Mouse (Mus musculus): Measurements from ENCODE around the gene Bmpr1b. TPM values are rescaled to one million over a fixed set of nuclear protein-coding genes. Genes with fewer than 3 reads are reported as not detected.

Bmpr1b gene
- polyA plus RNA-seq, 1 experiment from 2014 or later, result 4.0 TPM

DNA sequence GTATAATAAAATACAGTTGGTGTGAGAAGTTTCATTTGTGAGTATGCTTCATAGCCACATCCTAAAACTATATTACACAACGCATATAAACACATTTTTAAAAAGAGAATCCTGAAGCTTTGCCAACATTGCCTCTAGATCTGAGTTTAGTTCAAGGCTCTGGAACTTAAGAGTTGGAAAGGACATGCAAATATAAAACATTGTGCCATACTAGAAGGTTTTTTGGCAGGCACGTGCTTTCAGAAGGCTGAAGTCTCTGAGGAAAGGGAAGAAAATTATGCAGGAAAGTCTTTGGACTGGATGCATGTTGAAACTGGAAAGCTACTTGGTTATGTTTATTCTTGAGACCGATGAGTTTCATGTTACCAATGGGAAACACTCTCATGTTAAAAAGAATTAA lies 221.1 kb downstream of the Bmpr1b start:
- 52% methylated on average over 3 of the region's 3 CpGs for WGBS
- no peak overlapping the region for H3K27ac ChIP-seq (ENCODE audit: low read length)
- no peaks in the 10 kb centered on the region for H3K9me3 ChIP-seq (ENCODE audit: control insufficient read depth, low read length)
- no peak overlapping the region for H3K9ac ChIP-seq (ENCODE audit: low read length)
- H3K4me2 ChIP-seq (ENCODE audit: low read depth, low read length), result no peak overlapping the region
- H3K27me3 ChIP-seq (ENCODE audit: control insufficient read depth, insufficient read depth, low read depth, low read length), result no peaks in the 10 kb centered on the region
- ATAC-seq (ENCODE audit: low read depth), result no peak
- no peaks in the 10 kb centered on the region for H3K36me3 ChIP-seq (ENCODE audit: control insufficient read depth, insufficient read depth, low read length)
- 0 out of 2 replicates have a peak, but pooled peaks cover 2% of the 10 kb centered on the region for H3K4me1 ChIP-seq (replicated peaks; ENCODE audit: control insufficient read depth, insufficient read depth, low read length)
- H3K4me3 ChIP-seq (ENCODE audit: low read length), result no peak overlapping the region

DNA sequence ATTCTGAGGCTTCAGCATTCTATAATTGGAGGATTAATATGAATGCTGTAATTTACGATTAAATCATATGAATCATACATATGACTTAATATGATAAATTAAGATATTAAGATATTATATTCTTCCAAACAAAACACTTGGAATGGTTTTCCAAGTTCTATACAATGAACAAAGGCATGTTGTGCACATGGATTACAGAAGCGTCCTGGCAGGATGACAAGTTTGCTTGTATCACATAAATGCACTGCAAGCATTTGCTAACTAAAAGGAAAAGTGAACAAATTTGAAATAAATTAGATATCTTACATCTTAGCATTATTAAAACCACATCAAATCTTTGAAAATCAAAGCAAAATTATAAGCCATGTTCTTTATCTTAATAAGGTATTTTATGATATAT lies 222.4 kb downstream of the Bmpr1b start:
- H3K36me3 ChIP-seq (ENCODE audit: control insufficient read depth, insufficient read depth, low read length), result no peaks in the 10 kb centered on the region
- 72% methylated on average over 2 of the region's 2 CpGs for whole genome bisulfite sequencing
- 0 out of 2 replicates have a peak, but pooled peaks cover 2% of the 10 kb centered on the region for H3K4me1 ChIP-seq (replicated peaks; ENCODE audit: control insufficient read depth, insufficient read depth, low read length)
- H3K9me3 ChIP-seq (ENCODE audit: control insufficient read depth, low read length), result no peaks in the 10 kb centered on the region
- H3K9ac ChIP-seq (ENCODE audit: low read length), result no peak overlapping the region
- H3K27me3 ChIP-seq (ENCODE audit: control insufficient read depth, insufficient read depth, low read depth, low read length), result no peaks in the 10 kb centered on the region
- H3K4me3 ChIP-seq (ENCODE audit: low read length), result no peak overlapping the region
- no peak for ATAC-seq (ENCODE audit: low read depth)
- H3K4me2 ChIP-seq (ENCODE audit: low read depth, low read length), result no peak overlapping the region
- no peak overlapping the region for H3K27ac ChIP-seq (ENCODE audit: low read length)

DNA sequence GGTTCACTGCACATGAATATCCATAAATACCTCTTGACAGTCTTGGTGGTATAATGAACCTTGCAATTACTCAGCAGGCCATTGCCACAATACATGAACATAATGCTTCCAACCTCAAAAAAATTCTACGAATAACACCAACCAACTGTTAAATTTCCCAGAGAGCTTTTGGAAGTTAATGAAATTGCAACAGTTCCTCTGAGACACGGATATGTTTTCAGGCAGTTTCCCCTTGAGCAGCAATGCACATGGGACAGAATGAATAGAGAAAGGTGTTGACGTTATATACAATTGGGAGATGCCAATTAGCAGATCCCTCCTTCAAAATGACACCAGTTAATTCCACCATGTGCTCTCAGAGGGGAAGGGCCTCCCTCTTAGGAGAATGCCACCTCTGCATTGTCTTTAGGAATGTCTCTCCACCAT lies 225.9 kb downstream of the Bmpr1b start:
- no peak for ATAC-seq (ENCODE audit: low read depth)
- Histone ChIP-seq H3K9me3 (ENCODE audit: control insufficient read depth, low read length) (no peaks in the 10 kb centered on the region), H3K4me3 (ENCODE audit: low read length) (no peak overlapping the region), H3K4me2 (ENCODE audit: low read depth, low read length) (no peak overlapping the region), H3K36me3 (ENCODE audit: control insufficient read depth, insufficient read depth, low read length) (no peaks in the 10 kb centered on the region), H3K9ac (ENCODE audit: low read length) (no peak overlapping the region), H3K27ac (ENCODE audit: low read length) (no peak overlapping the region), H3K4me1 (replicated peaks; ENCODE audit: control insufficient read depth, insufficient read depth, low read length) (no peaks in the 10 kb centered on the region), H3K27me3 (ENCODE audit: control insufficient read depth, insufficient read depth, low read depth, low read length) (no peaks in the 10 kb centered on the region)
- WGBS, result 82% methylated on average over 3 of the region's 3 CpGs

DNA sequence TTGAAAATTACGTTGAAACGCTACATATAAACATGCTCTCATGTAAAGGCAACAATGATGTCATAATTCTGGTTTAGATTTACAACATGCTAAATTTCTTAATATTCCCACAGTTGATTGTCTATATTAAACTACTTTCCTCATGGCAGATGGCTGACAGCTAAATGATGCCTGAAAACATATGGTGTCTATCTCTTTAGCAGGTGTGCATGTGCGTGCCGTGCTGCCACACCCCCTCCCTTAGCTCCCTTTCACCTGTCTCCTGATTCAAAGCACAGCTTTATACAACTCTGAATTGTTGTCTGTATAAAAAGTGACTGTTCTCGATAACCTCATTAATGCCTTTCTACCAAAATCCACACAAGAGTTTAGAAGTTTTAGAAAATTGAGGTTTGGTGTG lies 229.0 kb downstream of the Bmpr1b start:
- 92% methylated on average over 5 of the region's 5 CpGs for WGBS
- Histone ChIP-seq H3K27me3 (ENCODE audit: control insufficient read depth, insufficient read depth, low read depth, low read length) (no peaks in the 10 kb centered on the region), H3K36me3 (ENCODE audit: control insufficient read depth, insufficient read depth, low read length) (no peaks in the 10 kb centered on the region), H3K4me2 (ENCODE audit: low read depth, low read length) (no peak overlapping the region), H3K4me1 (replicated peaks; ENCODE audit: control insufficient read depth, insufficient read depth, low read length) (no peaks in the 10 kb centered on the region), H3K4me3 (ENCODE audit: low read length) (no peak overlapping the region), H3K27ac (ENCODE audit: low read length) (no peak overlapping the region), H3K9ac (ENCODE audit: low read length) (no peak overlapping the region), H3K9me3 (ENCODE audit: control insufficient read depth, low read length) (no peaks in the 10 kb centered on the region)
- ATAC-seq (ENCODE audit: low read depth), result no peak

DNA sequence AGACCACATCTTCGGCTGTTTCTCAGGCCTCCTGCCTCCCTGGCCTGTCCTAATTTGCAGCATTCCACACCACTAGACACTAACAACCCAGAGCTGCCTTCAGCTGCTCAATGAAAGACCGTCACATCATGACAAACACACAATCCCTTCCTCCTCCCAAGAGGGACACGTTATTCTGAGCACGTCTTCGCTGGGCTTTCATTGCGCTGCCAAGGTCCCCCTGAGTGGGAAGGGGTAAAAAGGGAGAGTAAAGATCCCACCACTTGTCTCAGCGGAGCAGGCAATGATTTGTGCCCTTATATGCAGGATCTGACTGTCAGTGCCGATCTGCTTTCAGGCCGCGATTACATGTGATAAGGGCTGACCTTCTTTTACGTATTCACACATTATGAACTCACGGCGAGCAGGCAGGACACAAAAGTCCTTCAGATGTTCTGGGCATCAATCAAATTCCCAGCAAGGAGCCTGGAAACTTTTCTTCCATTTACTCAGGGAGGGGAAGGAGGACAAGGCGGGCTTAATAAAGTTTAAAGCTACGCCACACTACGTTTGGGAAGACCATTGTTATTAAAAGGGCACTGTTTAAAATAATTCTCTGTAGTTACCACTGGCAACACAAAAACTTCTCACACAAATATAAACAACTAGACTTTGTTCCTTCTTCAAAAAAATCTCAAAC lies 232.5 kb downstream of the Bmpr1b start:
- Histone ChIP-seq H3K27me3 (ENCODE audit: control insufficient read depth, insufficient read depth, low read depth, low read length) (no peaks in the 10 kb centered on the region), H3K9me3 (ENCODE audit: control insufficient read depth, low read length) (no peaks in the 10 kb centered on the region), H3K4me2 (ENCODE audit: low read depth, low read length) (no peak overlapping the region), H3K27ac (ENCODE audit: low read length) (no peak overlapping the region), H3K36me3 (ENCODE audit: control insufficient read depth, insufficient read depth, low read length) (no peaks in the 10 kb centered on the region), H3K4me1 (replicated peaks; ENCODE audit: control insufficient read depth, insufficient read depth, low read length) (peaks cover 6% of the 10 kb centered on the region; the same call in 1 of the 2 replicates), H3K9ac (ENCODE audit: low read length) (no peak overlapping the region), H3K4me3 (ENCODE audit: low read length) (no peak overlapping the region)
- 30% methylated on average over 16 of the region's 16 CpGs for WGBS
- ATAC-seq (ENCODE audit: low read depth), result no peak

DNA sequence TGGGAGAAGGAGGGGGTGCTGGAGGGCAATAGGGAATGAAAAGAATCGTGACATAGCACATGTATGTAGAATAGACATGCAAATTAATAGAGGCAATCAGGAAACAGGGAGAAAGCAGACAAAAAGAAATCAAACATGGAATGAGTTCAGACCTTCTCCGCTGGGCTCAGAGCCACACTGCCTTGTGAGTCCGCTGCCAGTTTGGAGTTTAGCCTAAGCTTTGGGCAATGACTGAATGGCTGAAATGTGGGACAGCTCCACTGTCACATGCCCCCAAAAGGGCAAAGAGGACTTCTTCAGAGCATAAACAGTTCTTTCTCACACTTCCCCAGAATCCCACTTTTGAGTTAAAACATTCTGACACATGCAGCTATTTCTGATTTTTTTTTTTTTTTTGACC lies 236.3 kb downstream of the Bmpr1b start:
- peak; percentile 71 for ATAC-seq (ENCODE audit: low read depth)
- WGBS, result 51% methylated on average over 3 of the region's 3 CpGs
- no peak overlapping the region for H3K4me3 ChIP-seq (ENCODE audit: low read length)

DNA sequence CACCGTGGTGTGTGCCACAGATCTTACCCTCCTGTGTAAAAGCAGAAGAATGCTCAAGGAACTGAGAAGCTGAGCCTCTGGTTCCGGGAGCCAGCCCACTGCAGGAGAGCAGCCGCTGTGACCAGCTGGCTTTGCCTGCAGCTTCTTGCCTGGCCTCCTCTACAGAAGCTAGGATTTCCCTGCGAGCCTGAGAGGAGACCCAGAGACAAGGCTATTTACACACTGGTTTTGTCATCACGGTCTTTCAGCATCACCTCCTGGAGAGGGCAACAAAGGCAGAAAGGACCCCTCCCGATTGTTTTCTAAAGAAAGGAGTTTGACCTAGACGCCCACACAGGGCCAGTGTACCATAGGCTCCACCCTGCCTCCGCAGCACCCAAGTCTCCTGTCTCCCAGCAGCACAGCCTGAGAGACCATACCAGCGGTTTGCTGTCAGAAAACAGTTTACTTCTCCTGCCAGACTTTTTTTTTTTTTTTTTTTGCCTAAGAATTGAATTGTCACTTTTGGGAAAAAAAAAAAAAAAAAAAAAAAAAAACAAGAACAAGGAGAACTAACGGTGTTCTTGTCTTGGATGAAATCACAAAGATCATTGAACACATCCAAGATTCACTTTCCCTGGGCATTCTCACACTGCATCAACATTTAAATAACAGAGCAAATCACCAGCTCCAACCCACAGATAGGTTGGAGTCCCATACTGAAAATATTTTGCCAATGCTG lies 237.7 kb downstream of the Bmpr1b start:
- Histone ChIP-seq H3K36me3 (ENCODE audit: control insufficient read depth, insufficient read depth, low read length) (no peaks in the 10 kb centered on the region), H3K4me2 (ENCODE audit: low read depth, low read length) (peak overlapping the region; percentile 49), H3K9me3 (ENCODE audit: control insufficient read depth, low read length) (no peaks in the 10 kb centered on the region), H3K4me3 (ENCODE audit: low read length) (peak overlapping the region; percentile 23), H3K27ac (ENCODE audit: low read length) (no peak overlapping the region), H3K9ac (ENCODE audit: low read length) (0 out of 2 replicates have a peak overlapping the region, but pooled peaks have one; percentile 9), H3K27me3 (ENCODE audit: control insufficient read depth, insufficient read depth, low read depth, low read length) (no peaks in the 10 kb centered on the region), H3K4me1 (replicated peaks; ENCODE audit: control insufficient read depth, insufficient read depth, low read length) (peaks cover 12% of the 10 kb centered on the region)
- 5% methylated on average over 10 of the region's 10 CpGs for WGBS
- ATAC-seq (ENCODE audit: low read depth), result peak; percentile 84

More for the DNA sequence above, 236.3 kb downstream of the Bmpr1b start:
- Histone ChIP-seq H3K36me3 (ENCODE audit: control insufficient read depth, insufficient read depth, low read length) (no peaks in the 10 kb centered on the region), H3K9ac (ENCODE audit: low read length) (no peak overlapping the region), H3K27me3 (ENCODE audit: control insufficient read depth, insufficient read depth, low read depth, low read length) (no peaks in the 10 kb centered on the region), H3K4me2 (ENCODE audit: low read depth, low read length) (no peak overlapping the region), H3K27ac (ENCODE audit: low read length) (no peak overlapping the region), H3K9me3 (ENCODE audit: control insufficient read depth, low read length) (no peaks in the 10 kb centered on the region), H3K4me1 (replicated peaks; ENCODE audit: control insufficient read depth, insufficient read depth, low read length) (peaks cover 12% of the 10 kb centered on the region)

DNA sequence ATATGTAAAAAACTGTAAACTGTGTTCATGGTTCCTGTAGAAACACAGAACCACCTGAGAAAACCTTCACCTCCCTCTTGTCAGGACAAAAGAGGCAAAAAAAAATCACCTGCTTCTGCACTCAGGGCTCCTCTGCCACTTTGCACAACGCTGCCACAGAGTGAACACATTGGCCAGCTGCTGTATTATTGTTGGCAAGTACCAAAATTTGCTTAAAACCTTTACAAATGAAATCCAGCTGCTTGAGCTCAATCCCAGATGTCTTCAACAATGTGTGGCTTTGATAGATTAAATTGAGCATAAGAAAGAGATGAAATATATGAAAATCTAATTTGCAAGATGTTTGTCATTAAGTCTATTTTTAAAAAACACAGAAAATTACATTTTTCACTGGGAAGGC lies 245.8 kb downstream of the Bmpr1b start:
- Histone ChIP-seq H3K9ac (ENCODE audit: low read length) (no peak overlapping the region), H3K27me3 (ENCODE audit: control insufficient read depth, insufficient read depth, low read depth, low read length) (no peaks in the 10 kb centered on the region), H3K9me3 (ENCODE audit: control insufficient read depth, low read length) (no peaks in the 10 kb centered on the region), H3K36me3 (ENCODE audit: control insufficient read depth, insufficient read depth, low read length) (no peaks in the 10 kb centered on the region), H3K4me2 (ENCODE audit: low read depth, low read length) (no peak overlapping the region), H3K4me1 (replicated peaks; ENCODE audit: control insufficient read depth, insufficient read depth, low read length) (no peaks in the 10 kb centered on the region), H3K27ac (ENCODE audit: low read length) (no peak overlapping the region), H3K4me3 (ENCODE audit: low read length) (no peak overlapping the region)
- no peak for ATAC-seq (ENCODE audit: low read depth)
- 36% methylated on average over 1 of the region's 1 CpGs for WGBS

DNA sequence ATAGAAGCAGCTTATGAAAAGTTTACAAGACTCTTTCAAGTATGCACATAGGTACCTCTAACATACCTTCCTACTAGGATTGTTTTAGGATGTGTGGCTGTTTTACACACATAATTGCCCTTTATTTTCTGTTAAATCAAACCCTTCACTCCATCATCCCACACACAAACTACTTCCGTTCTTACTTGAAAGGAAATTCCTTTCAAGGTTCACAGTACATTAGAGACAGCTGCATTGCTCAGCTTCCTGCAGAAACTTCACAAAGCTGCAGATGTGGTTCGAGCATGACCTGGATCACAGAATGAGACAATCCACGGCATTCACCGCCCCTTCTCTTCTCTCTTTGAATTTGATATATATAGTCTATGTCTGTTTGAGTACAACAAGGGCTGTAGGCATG lies 248.1 kb downstream of the Bmpr1b start:
- no peak overlapping the region for H3K4me2 ChIP-seq (ENCODE audit: low read depth, low read length)
- WGBS, result 28% methylated on average over 4 of the region's 4 CpGs
- H3K4me3 ChIP-seq (ENCODE audit: low read length), result no peak overlapping the region
- H3K27me3 ChIP-seq (ENCODE audit: control insufficient read depth, insufficient read depth, low read depth, low read length), result no peaks in the 10 kb centered on the region
- H3K36me3 ChIP-seq (ENCODE audit: control insufficient read depth, insufficient read depth, low read length), result no peaks in the 10 kb centered on the region
- H3K9me3 ChIP-seq (ENCODE audit: control insufficient read depth, low read length), result no peaks in the 10 kb centered on the region
- no peak for ATAC-seq (ENCODE audit: low read depth)
- no peaks in the 10 kb centered on the region for H3K4me1 ChIP-seq (replicated peaks; ENCODE audit: control insufficient read depth, insufficient read depth, low read length)
- H3K9ac ChIP-seq (ENCODE audit: low read length), result no peak overlapping the region
- no peak overlapping the region for H3K27ac ChIP-seq (ENCODE audit: low read length)

Data from lung, embryonic 16.5 days (tissue).